Mouse (Mus musculus): Measurements from ENCODE around the gene Hipk1. TPM values are rescaled to one million over a fixed set of nuclear protein-coding genes. Genes with fewer than 3 reads are reported as not detected.
"Not testable (repeated sequence)": the region's sequence is repeated elsewhere in the genome, so short reads cannot be mapped to it uniquely, and the experiment has no call there.

The Hipk1 gene
- 100 to 1,000 TPM in 1 of 4 experiments, 10 to 100 TPM in 3; 83.0 to 105 (median 93.9) TPM for total RNA-seq (2022)

DNA sequence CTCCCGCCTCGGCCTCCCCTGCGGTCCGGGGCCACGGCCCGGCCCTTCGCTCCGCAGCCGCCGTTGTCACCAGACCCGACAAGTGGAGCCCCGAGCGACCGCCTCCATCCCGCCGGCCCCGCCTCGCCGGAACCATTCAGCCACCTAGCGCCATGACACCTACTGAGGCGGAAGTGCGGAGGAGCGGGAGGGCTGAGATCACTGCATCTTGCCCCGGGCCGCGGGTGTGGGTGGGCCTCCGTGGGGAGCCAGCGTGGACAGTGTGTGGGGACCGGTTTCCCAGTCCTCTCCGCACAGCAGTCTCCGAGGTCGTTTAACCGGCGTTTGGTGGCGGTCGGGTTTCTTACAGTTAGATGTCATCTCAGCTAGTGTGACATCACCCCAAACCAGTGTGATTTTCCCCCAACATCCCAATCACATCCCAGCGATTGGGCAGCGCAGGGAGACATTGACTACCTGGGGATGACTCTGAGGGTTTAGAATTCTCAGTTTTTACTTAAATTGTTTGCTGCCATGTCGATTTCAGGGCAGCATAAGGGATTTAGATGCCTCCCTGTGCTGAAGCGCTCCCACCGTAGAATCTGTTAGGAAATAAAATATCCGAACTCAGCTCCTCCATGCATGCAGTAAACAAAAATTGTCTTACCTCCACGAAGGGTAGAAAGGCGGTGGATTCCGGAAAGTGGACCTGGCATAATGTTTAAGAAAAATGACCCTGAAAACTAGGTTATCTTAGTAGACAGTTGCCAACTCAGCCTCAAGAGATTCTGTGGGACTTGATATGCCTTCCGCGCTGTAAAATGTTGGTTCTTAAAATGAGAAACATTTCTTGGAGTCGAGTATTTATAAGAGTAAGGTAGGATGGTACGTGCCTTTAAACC is at the start of gene Hipk1:
TSS of gene Hipk1 (minus strand) at position 334 of the 881 bp plus-strand sequence.
- DNase-seq (ENCODE audit: low spot score): peak; percentile 95

DNA sequence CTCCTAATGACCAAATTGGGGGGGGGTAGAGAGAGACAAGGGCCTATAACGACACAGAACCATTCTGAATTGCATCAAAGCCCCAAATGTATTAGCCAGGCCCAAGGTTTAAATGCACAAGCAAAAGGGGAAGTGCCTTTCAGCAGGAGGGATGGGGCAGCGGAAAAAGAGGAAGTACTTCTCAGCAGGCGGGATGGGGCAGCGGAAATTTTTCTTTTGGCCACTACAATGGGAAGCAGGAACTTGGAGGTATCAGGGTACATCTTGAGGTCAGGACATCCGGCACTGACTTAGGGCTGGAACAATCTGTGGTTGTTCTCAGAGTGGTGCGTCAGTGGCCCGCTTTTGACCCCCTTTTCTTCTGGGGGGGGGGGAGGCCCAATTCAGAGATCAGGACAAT is 49.6 kb upstream of the Hipk1 start:
- DNase-seq (ENCODE audit: low spot score): not testable (repeated sequence)

DNA sequence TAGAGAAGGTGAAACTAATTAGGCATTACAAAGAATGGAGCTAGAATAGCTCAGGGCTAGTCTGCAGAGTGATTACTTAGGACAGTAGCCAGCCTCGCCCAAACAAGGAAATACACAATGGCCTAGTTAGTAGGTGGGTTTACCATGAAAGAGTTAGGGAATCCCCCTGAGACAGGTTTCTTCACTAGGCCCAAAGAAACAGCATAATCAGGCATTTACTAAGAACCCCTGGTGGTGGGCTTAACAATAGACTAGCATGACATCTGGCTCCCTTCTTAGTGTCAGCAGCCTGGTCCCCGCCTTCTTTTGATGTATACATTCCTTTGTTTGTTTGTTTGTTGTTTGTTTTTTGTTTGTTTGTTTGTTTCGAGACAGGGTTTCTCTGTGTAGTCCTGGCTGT is 48.8 kb upstream of the Hipk1 start:
- not testable (repeated sequence) for DNase-seq (ENCODE audit: low spot score)

DNA sequence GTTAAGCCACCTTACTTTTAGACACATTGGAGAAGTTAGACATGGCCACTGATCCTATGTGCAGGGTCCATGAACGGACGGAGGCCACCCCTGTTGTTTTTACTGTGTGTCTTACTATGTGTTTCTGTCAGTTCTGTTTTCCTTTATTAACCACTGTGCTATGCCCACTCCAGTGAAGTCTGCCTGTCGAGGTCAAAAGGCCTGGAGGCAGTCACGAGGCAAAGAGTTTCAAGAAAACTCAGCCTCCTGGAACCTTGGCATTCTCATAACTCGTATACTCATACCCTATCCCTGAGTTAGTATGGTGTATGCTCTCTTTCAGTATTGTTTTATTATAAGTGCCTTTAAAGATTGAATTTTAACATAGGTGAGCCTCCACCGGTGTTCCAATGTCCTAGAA is 48.3 kb upstream of the Hipk1 start:
- no peak for DNase-seq (ENCODE audit: low spot score)

DNA sequence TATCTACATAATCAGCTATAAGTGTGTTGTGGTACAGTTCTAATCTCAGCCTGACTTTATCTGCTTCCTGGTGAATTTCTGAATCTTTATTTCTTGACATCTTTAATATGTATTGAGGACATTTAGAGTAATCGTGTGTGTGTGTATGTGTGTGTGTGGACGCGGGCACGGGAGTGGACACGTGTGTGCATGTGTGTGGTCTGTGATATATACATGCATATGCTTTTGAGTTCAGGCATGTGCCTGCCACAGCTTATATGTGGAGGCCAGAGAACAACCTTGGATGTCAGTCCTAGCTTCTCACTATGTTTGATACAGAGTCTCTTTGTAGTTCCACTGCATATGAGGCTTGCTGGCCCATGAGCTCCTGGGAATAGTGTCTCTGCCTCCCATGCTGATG is 45.1 kb upstream of the Hipk1 start:
- DNase-seq (ENCODE audit: low spot score): no peak

DNA sequence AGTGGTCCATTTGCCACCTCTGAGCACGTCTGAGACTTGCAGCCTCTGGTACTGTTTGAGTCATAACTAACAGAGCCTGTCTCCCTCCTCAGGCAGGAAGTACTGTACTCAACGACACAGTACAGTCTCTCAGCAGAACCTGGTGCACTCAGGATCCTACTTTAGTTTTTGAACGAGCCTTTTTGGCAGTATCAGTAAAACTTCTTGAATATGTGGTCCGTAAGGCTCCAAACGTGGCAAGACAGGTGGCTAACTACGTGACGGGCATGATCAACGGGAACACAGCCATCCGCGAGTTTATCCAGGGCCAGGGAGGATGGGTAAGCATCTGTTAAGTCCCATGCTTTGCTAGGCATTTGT is 44.6 kb upstream of the Hipk1 start:
- DNase-seq (ENCODE audit: low spot score): no peak

DNA sequence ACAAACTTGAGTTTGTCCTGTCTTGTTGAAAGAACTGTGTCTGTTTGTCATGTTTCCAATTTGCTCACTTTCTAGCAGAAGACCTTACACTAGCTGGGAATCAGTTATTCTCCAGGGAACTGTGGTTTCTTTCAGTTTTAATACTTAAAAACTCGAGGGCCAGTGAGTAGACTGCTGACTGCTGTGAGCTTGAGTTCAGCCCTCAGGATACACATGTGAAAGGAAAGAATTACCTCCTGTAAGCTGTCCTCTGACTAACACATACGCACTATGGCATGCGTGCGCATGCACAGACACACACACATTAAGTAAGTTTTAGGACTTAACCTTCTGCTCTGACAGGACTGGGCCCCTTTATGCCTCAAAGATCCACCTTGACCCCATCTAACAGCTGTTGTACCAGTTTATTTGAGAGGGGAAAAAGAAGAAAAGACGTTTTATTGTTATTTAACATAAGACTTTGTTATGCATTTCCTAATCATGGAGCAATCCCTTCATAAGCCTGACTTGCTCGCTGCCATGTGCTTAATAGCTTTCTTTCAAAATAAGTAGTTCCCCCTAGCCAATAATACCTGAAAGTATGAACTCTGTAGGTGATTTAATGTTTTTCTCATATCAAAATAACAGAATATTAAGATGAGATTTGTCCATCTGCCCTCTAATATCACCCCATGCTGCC is 44.0 kb upstream of the Hipk1 start:
- no peak for DNase-seq (ENCODE audit: low spot score)

DNA sequence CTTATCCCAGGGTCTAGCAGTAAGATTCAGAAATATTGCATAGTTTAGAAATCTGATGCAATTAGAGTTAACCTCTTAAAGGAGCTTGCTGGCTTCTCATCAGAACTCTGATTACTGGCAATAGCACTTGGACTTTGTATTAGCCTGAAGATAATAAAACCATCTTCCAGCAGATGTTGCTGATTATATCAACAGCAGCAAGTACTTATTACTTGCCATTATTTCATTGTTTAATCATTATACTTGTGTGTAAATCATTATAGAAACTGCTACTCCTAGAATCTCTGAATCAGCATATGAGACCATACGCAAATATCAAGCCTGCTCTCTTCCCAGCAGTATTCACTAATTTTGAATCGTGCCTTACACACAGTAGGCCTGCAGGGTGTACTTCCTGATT is 42.6 kb upstream of the Hipk1 start:
- DNase-seq (ENCODE audit: low spot score): no peak

DNA sequence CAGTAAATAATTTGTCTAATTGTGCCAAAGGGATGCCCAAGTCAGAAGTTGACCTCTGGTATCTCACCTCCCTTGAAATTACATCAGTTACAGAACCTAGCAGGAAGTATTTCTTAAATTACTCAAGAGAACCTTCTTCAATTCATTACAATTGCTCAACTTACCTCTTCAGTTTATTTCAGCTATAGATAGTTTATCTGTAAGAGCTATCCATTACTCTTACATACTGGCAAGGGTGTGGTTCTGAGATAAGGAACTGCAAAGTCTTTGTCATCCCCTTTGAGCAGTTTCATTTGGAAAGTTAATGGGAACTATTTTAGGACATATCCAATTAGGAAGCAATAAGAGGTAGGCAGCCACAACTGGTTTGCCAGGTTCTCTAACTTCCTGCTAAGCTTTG is 41.1 kb upstream of the Hipk1 start, which contains the start of gene Bcl2l15:
TSS of gene Bcl2l15 (plus strand) at position 176 of the 400 bp plus-strand sequence.
- no peak for DNase-seq (ENCODE audit: low spot score)

DNA sequence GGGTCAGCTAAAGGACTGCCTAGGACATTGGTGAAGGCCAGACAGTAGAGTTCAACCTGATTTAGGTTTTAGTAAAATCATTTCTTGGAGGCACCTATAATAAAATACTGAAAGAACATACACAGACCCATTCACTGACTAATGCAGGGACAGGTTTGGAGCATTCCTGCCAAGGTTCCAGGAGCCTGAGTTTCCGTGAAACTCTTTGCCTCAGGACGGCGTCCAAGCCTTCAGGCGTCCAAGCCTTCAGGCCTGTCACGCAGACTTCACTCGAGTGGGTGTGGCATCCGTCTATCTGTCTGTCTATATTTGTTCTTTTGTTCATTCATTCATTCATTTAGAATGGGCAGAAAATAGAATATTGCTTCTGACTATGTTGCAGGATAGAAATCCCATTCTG is 39.8 kb upstream of the Hipk1 start:
- DNase-seq (ENCODE audit: low spot score): no peak

DNA sequence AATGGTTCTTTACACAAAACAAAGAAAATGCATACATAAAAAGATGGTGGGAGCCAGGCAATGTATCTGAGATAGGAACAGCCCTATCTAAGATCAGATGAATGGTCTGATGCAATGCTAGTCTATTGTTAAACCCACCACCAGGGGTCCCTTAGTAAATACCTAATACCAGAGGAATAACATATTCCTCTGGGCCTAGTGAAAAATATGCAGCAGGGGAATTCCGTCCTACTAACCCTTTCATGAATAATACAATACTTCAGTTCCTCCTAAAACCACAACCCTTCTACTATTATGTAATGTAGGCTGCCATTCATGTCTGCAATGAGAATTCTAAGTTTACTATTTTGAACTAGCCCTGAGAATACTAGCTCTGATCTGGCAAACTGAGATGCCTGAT is 39.3 kb upstream of the Hipk1 start:
- not testable (repeated sequence) for DNase-seq (ENCODE audit: low spot score)

DNA sequence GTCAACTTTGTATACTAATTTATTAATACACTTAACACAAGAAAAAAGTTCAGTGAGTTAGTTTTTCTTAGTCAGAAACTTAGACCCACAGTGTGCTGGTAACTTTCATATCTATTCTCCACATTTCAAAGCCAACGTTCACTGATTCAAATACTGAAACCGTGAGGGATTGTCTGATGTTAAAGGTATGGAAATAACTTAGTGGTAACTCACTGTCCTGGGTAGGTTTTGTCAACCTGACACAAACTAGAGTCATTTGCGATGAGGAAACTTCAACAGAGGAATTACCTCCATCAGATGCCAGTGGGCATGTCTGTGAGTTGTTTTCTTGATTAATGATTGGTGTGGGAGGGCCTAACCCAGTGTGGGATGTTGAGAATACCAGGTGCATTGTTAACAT is 37.7 kb upstream of the Hipk1 start:
- no peak for DNase-seq (ENCODE audit: low spot score)

DNA sequence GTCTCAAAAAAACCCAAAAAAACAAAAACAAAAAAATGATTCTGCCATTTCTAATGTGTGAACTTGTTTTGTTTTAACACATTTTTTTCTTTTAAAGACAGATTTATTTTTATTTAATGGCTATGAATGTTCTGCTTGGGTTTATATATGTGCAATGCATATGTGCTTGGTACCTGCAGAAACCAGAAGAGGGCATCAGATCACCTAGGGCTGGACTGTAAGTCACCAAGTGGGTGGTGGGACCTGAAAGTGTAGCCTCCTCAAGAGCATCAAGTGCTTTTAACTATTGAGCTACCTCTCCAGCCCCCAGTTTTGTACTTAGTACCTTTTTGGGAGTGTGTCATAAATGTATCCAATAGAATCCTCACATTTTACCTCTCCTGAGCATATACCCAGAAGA is 36.2 kb upstream of the Hipk1 start:
- DNase-seq (ENCODE audit: low spot score): no peak

DNA sequence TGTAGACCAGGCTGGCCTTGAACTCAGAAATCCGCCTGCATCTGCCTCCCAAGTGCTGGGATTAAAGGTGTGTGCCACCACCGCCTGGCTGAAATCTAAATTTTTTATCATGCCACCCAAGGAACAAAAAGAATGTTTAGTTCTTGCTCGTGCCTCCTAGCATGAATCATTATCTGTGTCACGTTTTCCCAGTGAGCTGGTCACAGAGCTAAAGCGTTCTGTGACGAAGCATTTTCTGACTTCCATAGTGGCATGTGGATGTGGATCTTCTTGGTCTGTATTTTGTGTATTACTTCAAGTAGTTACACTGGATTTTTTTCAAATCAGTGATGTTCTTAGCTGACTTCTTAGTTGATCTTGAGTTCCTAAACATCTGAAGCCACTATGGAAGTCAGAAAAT is 19.6 kb upstream of the Hipk1 start:
- no peak for DNase-seq (ENCODE audit: low spot score)

DNA sequence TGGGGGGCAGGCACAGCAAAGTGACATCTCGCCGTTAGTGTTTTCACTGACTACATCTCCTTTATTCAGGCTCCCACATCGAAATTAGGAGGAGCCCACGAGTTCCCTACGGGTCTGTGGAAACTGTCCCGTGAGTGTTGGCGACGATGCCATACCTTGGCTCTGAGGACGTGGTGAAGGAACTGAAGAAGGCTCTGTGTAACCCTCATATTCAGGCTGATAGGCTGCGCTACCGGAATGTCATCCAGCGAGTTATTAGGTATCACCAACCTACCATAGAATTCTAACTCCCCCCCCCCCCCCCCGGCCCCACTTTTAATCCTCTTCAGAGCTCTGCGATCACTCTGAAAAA is 18.4 kb upstream of the Hipk1 start:
- no peak for DNase-seq (ENCODE audit: low spot score)

DNA sequence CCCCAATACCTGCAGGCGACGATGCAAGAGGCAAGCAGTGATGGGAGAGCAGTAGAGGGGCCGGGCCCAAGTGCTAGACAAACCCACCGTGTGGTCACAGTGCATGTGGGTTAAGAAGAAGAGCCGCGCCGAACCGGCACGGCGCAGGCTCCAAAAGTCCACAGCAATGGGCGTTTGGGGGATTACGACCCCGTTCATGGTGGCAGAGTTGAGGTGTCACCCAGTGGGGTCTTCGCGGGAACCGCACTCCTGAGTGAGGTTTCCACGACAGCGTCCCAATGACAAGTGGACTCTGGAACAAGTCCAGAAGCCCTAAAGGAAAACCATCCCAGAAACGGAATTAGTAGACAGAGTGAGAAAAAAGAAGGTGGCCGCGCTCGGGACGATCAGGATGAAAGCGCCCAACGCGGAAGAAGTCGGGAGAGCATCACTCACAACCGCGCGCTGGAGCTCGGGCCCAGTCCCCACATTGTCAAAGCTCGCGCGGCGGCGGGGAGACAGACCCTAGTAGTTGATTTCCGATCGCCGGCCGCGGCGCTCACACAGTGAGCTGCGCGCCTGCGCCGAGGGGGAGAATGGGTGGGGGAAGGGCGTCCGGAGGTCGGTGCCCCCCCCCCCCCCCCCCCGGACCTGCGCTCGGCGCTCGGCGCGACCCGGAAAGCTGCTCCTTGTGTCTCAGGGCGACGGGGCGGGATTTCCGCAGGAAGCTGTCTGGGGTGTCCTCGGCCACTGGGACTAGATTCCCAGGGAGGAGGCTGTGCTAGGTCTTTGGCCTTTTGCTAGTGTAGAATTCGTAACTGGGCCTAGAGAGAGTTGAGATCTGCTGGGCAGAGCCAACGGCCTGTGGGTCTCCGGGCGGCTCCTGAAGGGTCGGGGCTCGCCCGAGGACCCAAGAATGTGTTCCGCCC is 17.8 kb upstream of the Hipk1 start, which contains the start of the genes Dclre1b, Ap4b1 and Gm43064:
TSS of gene Dclre1b (minus strand) at position 554 of the 908 bp plus-strand sequence.
TSS of gene Ap4b1 (plus strand) at position 630 of the 908 bp plus-strand sequence.
TSS of gene Gm43064 (plus strand) at position 683 of the 908 bp plus-strand sequence.
- DNase-seq (ENCODE audit: low spot score): peak; percentile 90

DNA sequence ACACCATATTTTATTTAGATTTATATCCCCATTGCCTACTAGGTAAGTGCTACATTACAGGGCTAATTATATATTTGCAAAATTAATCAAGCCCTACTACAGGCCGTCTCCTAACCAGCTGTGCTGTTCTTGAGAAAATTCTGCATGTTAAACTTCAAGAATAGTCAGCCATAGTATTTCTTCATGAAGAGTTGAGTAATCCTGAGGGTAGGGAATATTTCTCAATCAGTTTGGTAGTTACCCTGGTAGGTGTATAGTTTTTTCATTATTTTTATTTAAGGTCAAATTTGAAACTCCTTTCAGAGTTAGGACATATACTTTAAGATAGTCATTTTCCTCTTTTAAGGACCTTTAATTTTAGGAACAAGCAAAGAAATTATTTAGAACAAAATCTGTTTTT is 14.3 kb upstream of the Hipk1 start:
- no peak for DNase-seq (ENCODE audit: low spot score)

DNA sequence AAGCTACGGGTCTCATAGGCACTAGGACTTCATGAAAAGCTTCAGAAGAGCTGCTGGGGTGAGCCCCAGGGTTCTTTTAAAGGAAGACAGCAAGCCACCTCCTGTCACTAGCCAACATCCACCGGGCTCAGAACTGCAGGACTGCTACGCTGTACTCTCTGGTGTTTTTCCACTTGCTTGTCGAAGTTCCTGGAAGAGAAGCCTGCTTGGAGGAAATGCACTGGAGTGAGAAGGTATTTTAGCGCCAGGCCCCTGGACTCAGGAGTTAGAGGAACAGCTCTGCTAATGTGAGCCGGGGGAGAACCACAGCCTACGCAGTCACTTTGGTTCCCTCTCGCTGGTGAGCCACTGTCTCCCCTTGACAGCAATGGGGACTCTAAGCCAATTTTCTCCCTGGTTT is 11.5 kb upstream of the Hipk1 start:
- no peak for DNase-seq (ENCODE audit: low spot score)

DNA sequence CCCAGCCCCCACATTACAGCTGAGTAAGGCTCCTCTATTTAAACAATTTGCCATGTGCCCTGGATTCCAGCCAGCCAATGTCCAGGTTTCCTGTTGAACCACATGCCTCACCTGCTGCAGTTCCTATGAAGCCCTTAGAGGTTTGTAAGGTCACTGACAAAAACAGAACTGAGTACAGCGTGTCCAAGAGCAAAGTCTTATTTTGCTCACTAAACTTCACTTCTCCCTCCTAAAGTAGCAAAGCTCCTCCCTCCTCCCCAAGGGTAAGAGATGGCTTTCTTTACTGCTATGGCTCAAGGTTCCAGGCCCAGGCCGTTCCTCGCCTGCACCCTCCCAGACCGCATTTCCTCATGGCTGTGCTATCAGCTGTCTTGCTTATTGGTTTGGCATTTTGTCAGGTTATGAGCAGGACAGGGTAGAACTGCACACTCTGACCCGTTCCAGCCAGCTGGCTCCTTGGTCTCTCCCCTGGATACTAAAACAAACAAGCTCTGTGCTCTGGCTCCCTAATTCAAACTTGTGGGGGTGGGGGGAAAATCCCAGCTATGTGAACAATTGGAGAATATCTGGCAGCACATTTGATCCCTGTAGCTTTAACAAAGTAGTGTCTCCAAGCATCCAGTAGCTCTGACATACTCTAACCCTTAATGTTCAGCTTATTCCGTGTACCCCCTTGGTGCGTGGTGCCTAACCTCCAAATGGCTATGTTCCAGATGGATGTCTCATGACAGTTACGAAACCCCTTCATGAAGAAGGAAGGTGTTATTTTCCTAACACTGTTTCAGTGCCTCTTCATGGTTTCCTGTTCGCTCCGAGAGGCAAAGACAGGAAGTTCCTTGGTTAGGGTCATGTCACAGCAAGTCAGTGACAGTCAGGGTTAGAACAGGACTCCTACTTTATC is 10.5 kb upstream of the Hipk1 start:
- DNase-seq (ENCODE audit: low spot score): peak; percentile 94

DNA sequence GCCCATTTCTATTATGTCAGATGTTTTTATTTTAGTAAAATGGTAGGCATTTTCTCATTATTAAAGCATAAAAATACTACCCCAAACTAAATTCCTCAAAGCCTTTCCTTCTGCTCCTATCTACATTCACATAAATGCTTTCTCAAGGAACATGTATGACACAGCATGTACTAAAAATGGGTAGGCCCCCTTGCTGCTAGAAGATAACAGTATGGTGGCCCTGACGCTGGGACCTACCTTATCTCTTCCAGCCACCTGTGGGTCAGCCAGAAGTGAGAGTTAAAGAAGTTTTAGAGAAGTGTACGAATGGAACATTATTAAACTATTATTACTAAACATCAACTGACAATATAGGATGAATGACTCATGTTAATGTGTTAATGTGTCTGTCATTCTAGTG is 8.1 kb upstream of the Hipk1 start:
- DNase-seq (ENCODE audit: low spot score): no peak

DNA sequence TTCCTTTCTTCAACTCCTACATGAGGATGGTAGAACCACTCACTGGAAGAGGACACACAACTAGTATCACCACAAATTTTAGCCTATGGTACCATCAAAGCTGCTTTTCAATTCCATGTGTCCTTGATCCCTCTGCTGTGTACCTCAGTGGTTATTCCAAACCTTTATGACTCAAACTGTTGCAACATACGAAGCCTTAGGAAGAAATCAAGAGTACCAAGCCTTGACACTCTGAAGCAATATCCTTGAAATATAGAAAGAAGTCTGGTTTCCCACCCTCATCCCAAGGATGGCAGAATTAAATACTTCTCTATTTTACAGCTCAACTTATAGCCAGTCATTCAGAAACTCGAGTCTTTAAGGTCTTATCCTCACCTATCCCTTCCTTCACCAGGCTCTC is 5.0 kb upstream of the Hipk1 start:
- DNase-seq (ENCODE audit: low spot score): no peak

Measured in heart, adult 8-10 months (tissue).